Mouse (Mus musculus): ENCODE results near the gene Kif18a.

Kif18a gene

GRCm38 (mm10) chr2:109365962-109366361 is 85.4 kb downstream of the Kif18a start:
- in situ Hi-C loops (cut with MboI), result no loop called here

- in situ Hi-C loops (cut with MboI), result no loop called here
These were observed 94.3 kb downstream of the Kif18a start for GRCm38 (mm10) chr2:109374881-109375280.

- in situ Hi-C loops (cut with MboI), result no loop called here
These were observed 103.5 kb downstream of the Kif18a start for GRCm38 (mm10) chr2:109384019-109384418.

GRCm38 (mm10) chr2:109386211-109386610 is 105.7 kb downstream of the Kif18a start:
- in situ Hi-C loops (cut with MboI), result no loop called here

GRCm38 (mm10) chr2:109388733-109389132 is 108.2 kb downstream of the Kif18a start:
- in situ Hi-C loops (cut with MboI), result no loop called here

- in situ Hi-C loops (cut with MboI), result no loop called here
These were observed 109.4 kb downstream of the Kif18a start for GRCm38 (mm10) chr2:109389977-109390376.

All from mature B cell (primary cell).